Mouse (Mus musculus): Measurements from ENCODE around the gene Tppp3.

Gene Tppp3

GRCm38 (mm10) chr8:105474680-105475079, 3.4 kb upstream of the Tppp3 start:
- TF ChIP-seq NANOG (IDR thresholded peaks at IDR 0.05; ENCODE audit: borderline replicate concordance, low read length) (no peak), POU5F1 (IDR thresholded peaks at IDR 0.05; ENCODE audit: borderline replicate concordance, low read length) (no peak), CTCF (conservative IDR thresholded peaks at IDR 0.05; ENCODE audit: low read length) (no peak)
- peak overlapping the region; percentile 23 for H3K4me3 ChIP-seq (replicated peaks; ENCODE audit: low read length)

GRCm38 (mm10) chr8:105473816-105474606, 2.7 kb upstream of the Tppp3 start:
- 0 out of 2 replicates have a peak, but pooled peaks cover 5% of the 10 kb centered on the region for H3K36me3 ChIP-seq (ENCODE audit: insufficient read depth, low read length)
- peaks cover 98% of the 10 kb centered on the region for H3K4me1 ChIP-seq (replicated peaks; ENCODE audit: low read depth, low read length)
- peak overlapping the region; percentile 23 for H3K4me3 ChIP-seq (replicated peaks; ENCODE audit: low read length)
- H3K27me3 ChIP-seq (ENCODE audit: insufficient read depth, low read length), result peaks cover 76% of the 10 kb centered on the region
- no peak for TF ChIP-seq POU5F1 (IDR thresholded peaks at IDR 0.05; ENCODE audit: borderline replicate concordance, low read length)
- no peak for TF ChIP-seq CTCF (conservative IDR thresholded peaks at IDR 0.05; ENCODE audit: low read length)
- no peak for TF ChIP-seq NANOG (IDR thresholded peaks at IDR 0.05; ENCODE audit: borderline replicate concordance, low read length)
- no peaks in the 10 kb centered on the region for H3K9me3 ChIP-seq (ENCODE audit: low read length)

More at GRCm38 (mm10) chr8:105474680-105475079, 3.4 kb upstream of the Tppp3 start:
- peaks cover 98% of the 10 kb centered on the region for H3K4me1 ChIP-seq (replicated peaks; ENCODE audit: low read depth, low read length)
- H3K9me3 ChIP-seq (ENCODE audit: low read length), result no peaks in the 10 kb centered on the region
- H3K36me3 ChIP-seq (ENCODE audit: insufficient read depth, low read length), result 0 out of 2 replicates have a peak, but pooled peaks cover 5% of the 10 kb centered on the region
- H3K27me3 ChIP-seq (ENCODE audit: insufficient read depth, low read length), result peaks cover 74% of the 10 kb centered on the region

GRCm38 (mm10) chr8:105472983-105473382, 1.7 kb upstream of the Tppp3 start:
- H3K36me3 ChIP-seq (ENCODE audit: insufficient read depth, low read length), result 0 out of 2 replicates have a peak, but pooled peaks cover 5% of the 10 kb centered on the region
- peaks cover 98% of the 10 kb centered on the region for H3K4me1 ChIP-seq (replicated peaks; ENCODE audit: low read depth, low read length)
- H3K4me3 ChIP-seq (replicated peaks; ENCODE audit: low read length), result peak overlapping the region; percentile 63
- H3K9me3 ChIP-seq (ENCODE audit: low read length), result no peaks in the 10 kb centered on the region
- TF ChIP-seq NANOG (IDR thresholded peaks at IDR 0.05; ENCODE audit: borderline replicate concordance, low read length) (no peak), CTCF (conservative IDR thresholded peaks at IDR 0.05; ENCODE audit: low read length) (no peak), POU5F1 (IDR thresholded peaks at IDR 0.05; ENCODE audit: borderline replicate concordance, low read length) (no peak)
- peaks cover 76% of the 10 kb centered on the region for H3K27me3 ChIP-seq (ENCODE audit: insufficient read depth, low read length)

- Histone ChIP-seq H3K36me3 (ENCODE audit: insufficient read depth, low read length) (0 out of 2 replicates have a peak, but pooled peaks cover 5% of the 10 kb centered on the region), H3K9me3 (ENCODE audit: low read length) (no peaks in the 10 kb centered on the region), H3K27me3 (ENCODE audit: insufficient read depth, low read length) (peaks cover 74% of the 10 kb centered on the region), H3K4me3 (replicated peaks; ENCODE audit: low read length) (peak overlapping the region; percentile 63), H3K4me1 (replicated peaks; ENCODE audit: low read depth, low read length) (peaks cover 96% of the 10 kb centered on the region)
- TF ChIP-seq POU5F1 (IDR thresholded peaks at IDR 0.05; ENCODE audit: borderline replicate concordance, low read length) (no peak), NANOG (IDR thresholded peaks at IDR 0.05; ENCODE audit: borderline replicate concordance, low read length) (no peak), CTCF (conservative IDR thresholded peaks at IDR 0.05; ENCODE audit: low read length) (no peak)
Measured at GRCm38 (mm10) chr8:105472414-105472932, 1.1 kb upstream of the Tppp3 start.

DNA sequence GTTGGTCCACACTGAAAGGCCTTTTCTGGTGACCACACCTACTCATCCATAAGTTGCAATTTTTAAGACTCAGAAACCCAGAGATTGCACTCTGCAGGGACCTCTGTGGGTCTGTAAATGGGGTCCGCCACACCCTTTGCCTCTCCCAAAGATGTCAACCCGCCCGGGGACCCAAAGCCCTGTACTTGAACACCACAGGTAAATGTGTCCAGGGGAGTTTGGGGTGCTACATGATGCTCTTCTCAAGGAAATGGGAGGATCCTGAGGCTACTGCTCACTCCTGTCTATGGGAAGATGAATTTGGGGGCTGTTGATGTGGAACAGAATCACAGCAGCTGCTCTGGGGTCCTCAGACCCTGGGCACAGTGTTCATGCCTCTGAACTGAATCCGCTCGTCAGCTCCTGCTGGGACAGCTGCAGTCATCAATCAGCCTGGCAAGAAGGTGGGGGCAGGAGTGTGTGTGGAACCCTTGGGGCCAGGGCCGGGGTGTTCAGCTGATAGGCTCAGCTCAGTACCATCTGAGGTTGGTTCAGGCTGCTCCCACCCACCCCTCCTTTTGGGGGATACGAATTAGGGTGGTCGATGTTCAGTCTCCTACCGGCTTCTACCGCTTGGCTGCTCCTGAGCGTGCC, 529 bp downstream of the Tppp3 start:
- peaks cover 82% of the 10 kb centered on the region for H3K4me1 ChIP-seq (replicated peaks; ENCODE audit: low read depth, low read length)
- H3K9me3 ChIP-seq (ENCODE audit: low read length), result no peaks in the 10 kb centered on the region
- H3K27me3 ChIP-seq (ENCODE audit: insufficient read depth, low read length), result peaks cover 74% of the 10 kb centered on the region
- TF ChIP-seq POU5F1 (IDR thresholded peaks at IDR 0.05; ENCODE audit: borderline replicate concordance, low read length) (no peak), NANOG (IDR thresholded peaks at IDR 0.05; ENCODE audit: borderline replicate concordance, low read length) (no peak), CTCF (conservative IDR thresholded peaks at IDR 0.05; ENCODE audit: low read length) (no peak)
- H3K4me3 ChIP-seq (replicated peaks; ENCODE audit: low read length), result peak overlapping the region; percentile 62
- 0 out of 2 replicates have a peak, but pooled peaks cover 5% of the 10 kb centered on the region for H3K36me3 ChIP-seq (ENCODE audit: insufficient read depth, low read length)

DNA sequence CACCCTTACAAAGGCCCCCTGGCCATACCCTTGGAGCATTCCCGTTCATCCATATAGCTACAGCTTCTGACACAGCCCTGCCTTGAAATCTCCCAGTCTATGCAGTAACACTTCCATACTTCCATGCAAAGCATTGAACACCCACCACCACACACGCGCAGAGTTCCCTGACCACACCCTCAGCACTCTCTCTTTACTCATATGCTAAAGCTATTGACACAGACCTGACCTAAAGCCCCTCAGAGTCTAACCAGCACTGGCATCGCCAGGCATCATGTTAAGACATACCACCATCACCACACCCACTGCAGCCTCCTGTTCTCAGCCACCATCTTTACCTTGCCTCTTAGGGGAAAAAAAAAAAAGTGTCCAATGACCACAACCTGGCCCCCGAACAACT, 1.1 kb downstream of the Tppp3 start:
- Histone ChIP-seq H3K9me3 (ENCODE audit: low read length) (no peaks in the 10 kb centered on the region), H3K4me3 (replicated peaks; ENCODE audit: low read length) (peak overlapping the region; percentile 62), H3K27me3 (ENCODE audit: insufficient read depth, low read length) (peaks cover 74% of the 10 kb centered on the region), H3K36me3 (ENCODE audit: insufficient read depth, low read length) (0 out of 2 replicates have a peak, but pooled peaks cover 4% of the 10 kb centered on the region), H3K4me1 (replicated peaks; ENCODE audit: low read depth, low read length) (peaks cover 76% of the 10 kb centered on the region)
- TF ChIP-seq CTCF (conservative IDR thresholded peaks at IDR 0.05; ENCODE audit: low read length), result no peak
- TF ChIP-seq NANOG (IDR thresholded peaks at IDR 0.05; ENCODE audit: borderline replicate concordance, low read length), result no peak
- no peak for TF ChIP-seq POU5F1 (IDR thresholded peaks at IDR 0.05; ENCODE audit: borderline replicate concordance, low read length)

- TF ChIP-seq CTCF (conservative IDR thresholded peaks at IDR 0.05; ENCODE audit: low read length), result no peak
- TF ChIP-seq POU5F1 (IDR thresholded peaks at IDR 0.05; ENCODE audit: borderline replicate concordance, low read length), result no peak
- TF ChIP-seq NANOG (IDR thresholded peaks at IDR 0.05; ENCODE audit: borderline replicate concordance, low read length), result no peak
- Histone ChIP-seq H3K27me3 (ENCODE audit: insufficient read depth, low read length) (peaks cover 74% of the 10 kb centered on the region), H3K36me3 (ENCODE audit: insufficient read depth, low read length) (0 out of 2 replicates have a peak, but pooled peaks cover 4% of the 10 kb centered on the region)
Measured at GRCm38 (mm10) chr8:105469816-105470215, 1.5 kb downstream of the Tppp3 start.

More at GRCm38 (mm10) chr8:105469816-105470215, 1.5 kb downstream of the Tppp3 start:
- Histone ChIP-seq H3K4me1 (replicated peaks; ENCODE audit: low read depth, low read length) (peaks cover 74% of the 10 kb centered on the region), H3K4me3 (replicated peaks; ENCODE audit: low read length) (peak overlapping the region; percentile 39; the same call in 1 of the 2 replicates), H3K9me3 (ENCODE audit: low read length) (no peaks in the 10 kb centered on the region)

Measured in E14TG2a.4 (cell line).